Mouse (Mus musculus): ENCODE data around the gene Dnah9. TPM values are rescaled to one million over a fixed set of nuclear protein-coding genes. Genes with fewer than 3 reads are reported as not detected.

The Dnah9 gene
- total RNA-seq, 2 experiments from 2014 or later, result not detected

GRCm38 (mm10) chr11:65930359-65930758 is 238.0 kb downstream of the Dnah9 start:
- DNase-seq (ENCODE audit: low spot score in 2 of 2), result no peak

DNA sequence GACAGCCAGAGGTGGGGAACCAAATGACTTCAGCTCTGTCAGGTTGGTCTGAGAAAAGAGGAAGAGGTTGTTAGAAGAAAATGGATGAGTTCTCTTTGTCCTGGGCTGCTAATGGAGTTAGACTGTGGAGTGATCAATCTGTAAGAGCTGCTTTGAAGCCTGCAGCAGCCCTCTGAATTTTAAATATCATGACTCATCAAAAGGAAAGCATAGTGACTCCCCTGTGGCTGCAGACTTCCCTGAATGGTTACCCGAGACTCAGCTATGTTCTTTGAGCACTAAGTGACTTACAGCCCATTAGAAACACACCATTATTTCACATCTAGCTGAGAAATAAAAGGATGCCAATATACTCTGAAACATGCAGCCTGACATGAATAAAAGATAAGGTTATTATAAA is 240.4 kb downstream of the Dnah9 start:
- no peak for DNase-seq (ENCODE audit: low spot score in 2 of 2)

DNA sequence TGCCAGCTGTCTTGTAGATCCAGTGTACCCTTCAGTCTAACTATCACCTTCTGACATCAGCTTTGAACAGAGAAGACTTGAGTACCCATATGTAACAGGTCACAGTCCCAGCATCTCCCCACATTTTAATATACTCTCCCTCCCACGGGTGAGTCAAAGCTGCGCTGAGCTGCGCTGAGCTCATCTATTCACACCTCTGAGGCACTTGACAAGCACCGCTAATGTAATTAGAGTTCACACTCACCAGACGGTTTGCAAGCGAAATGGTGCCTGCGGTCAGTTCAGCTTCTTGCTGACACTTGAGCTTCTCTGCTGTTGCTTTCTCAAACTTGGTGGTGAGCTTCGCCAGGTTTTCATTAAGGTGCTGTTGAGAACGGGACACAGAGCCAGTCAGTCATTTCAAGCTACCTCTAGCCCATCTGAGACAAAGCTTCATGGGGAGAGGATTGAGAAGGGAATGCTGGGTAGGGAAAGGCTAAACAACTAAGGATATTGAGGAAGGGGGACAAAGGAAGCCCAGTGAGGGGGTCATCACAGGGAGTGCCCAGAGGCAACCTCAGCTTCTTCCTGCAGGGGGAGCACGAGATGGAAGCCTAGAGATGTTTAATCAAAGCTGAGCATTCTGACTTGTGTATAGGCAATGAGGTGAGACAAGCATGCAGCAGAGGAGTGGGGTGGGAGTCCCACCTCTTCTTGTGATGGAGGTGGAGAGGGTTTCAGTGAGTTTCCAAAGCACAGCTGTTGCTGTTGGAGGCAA is 249.7 kb downstream of the Dnah9 start:
- no peak for DNase-seq (ENCODE audit: low spot score in 2 of 2)

- no peak for DNase-seq (ENCODE audit: low spot score in 2 of 2)
These were observed 259.2 kb downstream of the Dnah9 start for GRCm38 (mm10) chr11:65909195-65909594.

DNA sequence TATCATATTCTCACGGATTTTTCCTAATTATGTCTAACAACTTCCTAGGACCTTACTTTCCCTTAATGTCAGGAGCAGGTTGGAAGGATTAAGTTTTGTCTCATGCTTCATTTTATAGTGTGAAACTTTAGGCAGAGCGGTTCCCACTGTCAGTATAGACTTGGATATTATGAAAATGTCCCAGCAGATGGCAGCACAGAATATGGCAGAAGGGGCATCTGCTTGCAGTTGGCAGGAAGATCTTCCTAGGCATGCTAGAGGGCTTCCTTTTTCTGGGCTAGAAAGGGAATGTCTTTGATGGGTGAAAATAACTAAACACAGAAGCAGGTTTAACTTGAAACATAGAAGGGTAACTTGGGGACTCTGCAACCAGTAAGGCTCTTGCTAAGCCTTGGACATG is 262.9 kb downstream of the Dnah9 start:
- no peak for DNase-seq (ENCODE audit: low spot score in 2 of 2)

DNA sequence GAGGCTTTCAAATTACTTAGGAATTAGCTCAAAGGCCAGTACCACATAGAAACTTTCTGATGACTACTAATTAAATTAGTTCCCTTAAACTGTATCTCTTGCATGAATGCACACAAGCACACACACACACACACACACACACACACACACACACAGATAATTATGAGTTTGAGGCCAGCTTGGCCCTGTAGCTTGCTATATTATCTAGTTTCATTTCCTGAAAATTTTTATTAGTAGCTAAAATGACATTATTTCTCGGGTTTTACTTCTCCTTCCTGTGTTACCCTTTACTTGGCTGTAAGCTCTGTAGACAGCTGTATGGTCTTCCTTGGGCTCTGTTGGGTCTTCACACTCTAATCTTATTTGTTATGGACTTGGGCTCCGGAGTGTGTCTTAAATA is 264.4 kb downstream of the Dnah9 start:
- no peak for DNase-seq (ENCODE audit: low spot score in 2 of 2)

- DNase-seq (ENCODE audit: low spot score in 2 of 2), result no peak
These were observed 286.9 kb downstream of the Dnah9 start for GRCm38 (mm10) chr11:65881465-65881864.

DNA sequence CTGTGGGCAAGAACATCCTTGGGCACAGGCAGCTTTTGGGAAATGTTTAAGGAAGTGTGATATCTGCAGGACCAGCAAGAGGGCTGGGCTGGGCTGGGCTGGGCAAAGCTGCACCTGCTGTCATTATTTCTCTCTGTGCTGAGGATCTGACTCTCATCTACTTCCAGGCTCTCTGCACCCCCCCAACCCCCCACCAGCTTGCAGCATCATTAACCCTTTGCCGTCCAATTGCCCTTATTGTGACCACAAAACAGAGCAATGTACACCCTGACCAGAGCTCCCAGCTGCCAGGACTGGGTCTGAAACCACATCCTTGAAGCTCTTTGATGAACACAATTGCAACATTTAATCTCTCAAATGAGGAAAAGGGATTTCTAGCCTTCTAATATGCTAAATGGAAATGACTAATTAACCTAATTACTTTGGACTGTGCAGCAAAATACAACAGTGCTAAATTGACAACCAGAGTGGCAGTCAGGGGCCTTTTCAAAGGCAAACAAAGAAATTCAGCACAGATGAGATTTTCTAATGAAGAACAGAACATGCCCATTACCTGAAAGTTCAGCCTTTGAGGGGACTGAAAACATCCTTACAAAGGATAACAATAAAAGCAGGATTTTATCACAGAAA is 291.1 kb downstream of the Dnah9 start:
- DNase-seq (ENCODE audit: low spot score in 2 of 2), result no peak

- no peak for DNase-seq (ENCODE audit: low spot score in 2 of 2)
These were observed 306.9 kb downstream of the Dnah9 start for GRCm38 (mm10) chr11:65861476-65861875.

DNA sequence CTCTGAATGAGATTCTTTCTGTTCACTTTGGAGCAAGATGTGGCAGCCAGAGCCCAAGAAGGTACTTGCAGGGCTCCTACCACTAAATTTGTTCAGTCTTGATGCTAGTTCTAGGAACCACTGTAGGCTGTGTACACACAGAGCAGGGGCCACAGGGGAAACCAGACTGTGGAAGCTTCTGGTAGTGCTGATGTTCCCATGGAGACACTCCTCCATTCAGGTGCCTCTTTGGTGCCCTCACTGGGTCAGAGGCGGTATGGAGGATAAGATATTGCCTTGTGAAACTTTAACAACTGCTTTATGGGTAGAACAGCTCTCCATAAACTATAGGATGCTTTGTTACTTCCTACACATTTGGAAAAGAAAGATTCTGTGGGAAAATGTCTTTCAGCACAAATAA is 316.3 kb downstream of the Dnah9 start:
- no peak for DNase-seq (ENCODE audit: low spot score in 2 of 2)

GRCm38 (mm10) chr11:65846446-65846845 is 321.9 kb downstream of the Dnah9 start:
- DNase-seq (ENCODE audit: low spot score in 2 of 2), result no peak

GRCm38 (mm10) chr11:65838999-65839398 is 329.4 kb downstream of the Dnah9 start:
- DNase-seq (ENCODE audit: low spot score in 2 of 2), result no peak

- DNase-seq (ENCODE audit: low spot score in 2 of 2), result no peak
These were observed 343.8 kb downstream of the Dnah9 start for GRCm38 (mm10) chr11:65824556-65824955.

GRCm38 (mm10) chr11:65820877-65821276 is 347.5 kb downstream of the Dnah9 start:
- peak; percentile 21 to 51 for DNase-seq (ENCODE audit: low spot score in 2 of 2)

DNA sequence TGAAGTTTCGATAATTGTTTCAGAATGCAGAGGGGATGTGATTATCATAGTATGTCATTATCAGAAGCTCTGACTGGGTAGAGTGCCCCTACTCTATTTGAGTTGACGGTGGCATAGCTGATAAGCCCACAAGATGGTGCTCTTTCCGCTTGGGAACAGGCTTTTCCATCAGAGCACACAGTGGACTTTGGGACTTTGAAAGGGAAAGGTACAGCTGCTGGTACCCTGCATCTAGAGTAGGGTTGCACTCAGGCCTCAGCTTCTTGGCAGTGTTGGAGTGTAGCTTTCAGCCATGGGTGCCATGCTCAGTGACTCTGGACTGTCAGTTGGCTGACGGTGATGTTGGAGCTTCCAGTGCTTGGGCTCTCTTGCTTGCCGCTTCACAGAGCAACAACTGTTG is 348.1 kb downstream of the Dnah9 start:
- DNase-seq (ENCODE audit: low spot score in 2 of 2), result no peak

DNA sequence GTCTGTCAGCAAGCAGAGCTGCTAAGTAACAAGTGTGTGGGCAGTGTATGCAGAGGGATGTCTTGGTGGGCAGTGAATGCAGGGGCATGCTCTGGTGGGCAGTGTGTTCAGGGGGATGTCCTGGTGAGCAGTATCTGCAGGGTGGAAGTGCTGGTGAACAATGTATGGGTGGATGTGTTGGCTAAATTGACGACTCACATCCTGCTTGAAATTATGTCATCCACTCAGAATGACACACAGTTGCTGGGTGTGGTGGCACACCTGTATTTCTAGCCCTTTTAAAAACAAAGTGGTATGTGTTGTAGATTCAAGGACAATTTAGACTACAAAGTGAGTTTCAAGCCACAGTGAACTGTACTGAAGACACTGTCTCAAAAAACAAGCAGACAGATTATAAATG is 350.2 kb downstream of the Dnah9 start:
- DNase-seq (ENCODE audit: low spot score in 2 of 2), result no peak

DNA sequence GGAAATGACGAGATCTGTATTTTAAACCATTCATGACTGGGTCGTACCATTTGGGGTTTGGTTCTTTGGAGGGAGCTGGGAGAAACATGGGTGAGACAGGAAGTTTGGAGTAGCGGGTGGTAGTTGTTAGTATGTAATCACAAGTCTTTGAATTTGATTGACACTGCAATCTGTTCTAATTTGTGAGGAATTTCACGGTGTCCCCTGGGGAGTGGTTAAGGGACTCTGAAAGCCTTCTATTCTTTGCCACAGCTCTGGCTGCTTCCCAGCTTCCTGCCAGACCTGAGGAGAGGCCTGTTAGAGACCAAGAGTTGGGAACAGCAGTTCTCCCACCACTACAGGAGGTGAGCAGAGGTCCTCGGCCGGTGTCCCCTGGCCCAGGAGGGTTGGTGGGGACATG is 352.1 kb downstream of the Dnah9 start:
- no peak for DNase-seq (ENCODE audit: low spot score in 2 of 2)

- no peak for DNase-seq (ENCODE audit: low spot score in 2 of 2)
These were observed 354.0 kb downstream of the Dnah9 start for GRCm38 (mm10) chr11:65814381-65814780.

DNA sequence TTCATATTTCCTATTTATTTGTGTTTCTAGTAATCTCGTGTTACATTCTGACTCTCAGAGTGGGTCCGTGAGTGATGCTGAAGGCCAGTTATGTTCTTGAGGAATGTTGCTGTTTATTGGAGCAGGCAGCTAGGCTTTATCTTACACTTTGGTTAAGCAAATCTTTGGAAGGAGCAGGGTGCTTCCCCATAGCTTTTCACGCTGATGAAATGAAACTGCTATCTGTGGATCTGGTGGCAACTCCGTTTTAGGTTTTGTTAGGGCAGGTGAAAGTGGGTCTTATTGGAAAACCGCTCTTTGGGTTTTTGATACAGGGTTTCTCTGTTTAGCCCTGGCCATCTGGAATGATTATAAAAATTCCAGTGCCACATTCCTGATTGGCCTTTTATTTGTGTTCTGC is 356.3 kb downstream of the Dnah9 start:
- no peak for DNase-seq (ENCODE audit: low spot score in 2 of 2)

- DNase-seq (ENCODE audit: low spot score in 2 of 2), result no peak
These were observed 360.8 kb downstream of the Dnah9 start for GRCm38 (mm10) chr11:65807601-65808000.

GRCm38 (mm10) chr11:65806909-65807504 is 361.3 kb downstream of the Dnah9 start, which contains the start of gene Zkscan6:
Zkscan6 (plus strand) TSS chr11:65807175.
- DNase-seq (ENCODE audit: low spot score in 2 of 2), result peak; percentile 77

- DNase-seq (ENCODE audit: low spot score in 2 of 2), result peak in 1 of 2 experiments; percentile 51
These were observed 361.9 kb downstream of the Dnah9 start for GRCm38 (mm10) chr11:65806321-65806904.

Measured in adrenal gland, adult 18-20 months (tissue).